Mouse (Mus musculus) midbrain, embryonic 16.5 days (tissue): ENCODE results near the gene Hist1h1t. TPM values are rescaled to one million over a fixed set of nuclear protein-coding genes. Genes with fewer than 3 reads are reported as not detected.

Experiments used
- ATAC-seq: fragments of 200-750 bp; cut with Nextera tagmentation; 2 replicates; pipeline ENCODE4 v1.8.0; 2017; ENCODE audit warnings: moderate TSS enrichment
- H3K27ac ChIP-seq: fragments of 300-500 bp; sonication (generic); 2 replicates; pipeline ENCODE4 v1.5.1; 2014; ENCODE audit warnings: mild to moderate bottlenecking, low read length, mixed read lengths
- H3K27me3 ChIP-seq: fragments of 300-500 bp; sonication (generic); 2 replicates; pipeline ENCODE4 v1.6.1; 2014; ENCODE audit warnings: low read depth, low read length, mixed read lengths; ENCODE audit not compliant: control insufficient read depth, insufficient read depth
- H3K36me3 ChIP-seq: fragments of 300-500 bp; sonication (generic); 2 replicates; pipeline ENCODE4 v1.6.1; 2014; ENCODE audit warnings: mild to moderate bottlenecking, low read length, moderate library complexity, mixed read lengths; ENCODE audit not compliant: control insufficient read depth, insufficient read depth
- H3K4me1 ChIP-seq: fragments of 300-500 bp; sonication (generic); 2 replicates; pipeline ENCODE4 v1.6.1; 2014; ENCODE audit warnings: mild to moderate bottlenecking, low read length, mixed read lengths; ENCODE audit not compliant: control insufficient read depth, insufficient read depth
- H3K4me2 ChIP-seq: fragments of 300-500 bp; sonication (generic); 2 replicates; pipeline ENCODE4 v1.6.1; 2014; ENCODE audit warnings: mild to moderate bottlenecking, low read length, mixed read lengths
- H3K4me3 ChIP-seq: fragments of 300-500 bp; sonication (generic); 2 replicates; pipeline ENCODE4 v1.5.1; 2014; ENCODE audit warnings: low read depth, mild to moderate bottlenecking, low read length, moderate library complexity, mixed read lengths
- H3K9ac ChIP-seq: fragments of 300-500 bp; sonication (generic); 2 replicates; pipeline ENCODE4 v1.6.1; 2014; ENCODE audit warnings: low read depth, low read length, mixed read lengths
- H3K9me3 ChIP-seq: fragments of 300-500 bp; sonication (generic); replicated peaks from 2 replicates; pipeline ENCODE4 v1.6.1; 2014; ENCODE audit warnings: mild to moderate bottlenecking, low read length, mixed read lengths; ENCODE audit not compliant: control insufficient read depth, poor library complexity, severe bottlenecking
- WGBS: fragments of 180-500 bp; shearing (Covaris S2); extraction: QIAGEN DNeasy Blood & Tissue Kit; methylation state at CpG from one replicate; pipeline ENCODE4 v1.1.7; 2014; 5-methylcytosine and 5-hydroxymethylcytosine counted together
- polyA plus RNA-seq: library from polyadenylated mRNA; unstranded; fragments of >200 nt; fragmentation: Nextera tagmentation; extraction: Ambion mirVana; gene quantifications from 2 replicates; pipeline ENCODE4 v1.2.1, GENCODE M21; 2015

The Hist1h1t gene
- polyA plus RNA-seq, 1 experiment from 2014 or later = not detected

DNA sequence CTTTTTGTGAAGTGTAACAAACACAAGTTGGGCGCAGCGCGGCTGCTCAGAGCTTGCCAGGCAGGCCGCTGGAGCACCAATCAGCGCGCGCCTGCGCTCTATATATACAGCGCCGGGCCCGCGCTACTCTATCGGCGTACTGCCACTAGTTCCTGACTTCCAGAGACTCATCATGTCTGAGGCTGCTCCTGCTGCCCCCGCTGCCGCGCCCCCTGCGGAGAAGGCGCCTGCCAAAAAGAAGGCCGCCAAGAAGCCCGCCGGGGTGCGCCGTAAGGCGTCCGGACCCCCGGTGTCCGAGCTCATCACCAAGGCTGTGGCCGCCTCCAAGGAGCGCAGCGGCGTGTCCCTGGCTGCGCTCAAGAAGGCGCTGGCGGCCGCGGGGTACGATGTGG is 43.1 kb downstream of the Hist1h1t start, which contains the start of gene Hist1h1c:
TSS of gene Hist1h1c (plus strand) at position 132 of the 392 bp plus-strand sequence.
- H3K4me2 ChIP-seq = peak within 1 kb of the TSS; percentile 95
- peaks cover 17% of the 10 kb centered on the region for H3K4me1 ChIP-seq
- H3K9me3 ChIP-seq = no peaks in the 10 kb centered on the region
- peak within 1 kb of the TSS; percentile 55 for H3K4me3 ChIP-seq
- whole genome bisulfite sequencing = under 1% methylated on average over 29 of the region's 38 CpGs
- no peaks in the 10 kb centered on the region for H3K27me3 ChIP-seq
- no peaks in the 10 kb centered on the region for H3K36me3 ChIP-seq
- peak; percentile 95 for ATAC-seq
- peak within 1 kb of the TSS; percentile 56 for H3K27ac ChIP-seq
- H3K9ac ChIP-seq = peak within 1 kb of the TSS; percentile 60

DNA sequence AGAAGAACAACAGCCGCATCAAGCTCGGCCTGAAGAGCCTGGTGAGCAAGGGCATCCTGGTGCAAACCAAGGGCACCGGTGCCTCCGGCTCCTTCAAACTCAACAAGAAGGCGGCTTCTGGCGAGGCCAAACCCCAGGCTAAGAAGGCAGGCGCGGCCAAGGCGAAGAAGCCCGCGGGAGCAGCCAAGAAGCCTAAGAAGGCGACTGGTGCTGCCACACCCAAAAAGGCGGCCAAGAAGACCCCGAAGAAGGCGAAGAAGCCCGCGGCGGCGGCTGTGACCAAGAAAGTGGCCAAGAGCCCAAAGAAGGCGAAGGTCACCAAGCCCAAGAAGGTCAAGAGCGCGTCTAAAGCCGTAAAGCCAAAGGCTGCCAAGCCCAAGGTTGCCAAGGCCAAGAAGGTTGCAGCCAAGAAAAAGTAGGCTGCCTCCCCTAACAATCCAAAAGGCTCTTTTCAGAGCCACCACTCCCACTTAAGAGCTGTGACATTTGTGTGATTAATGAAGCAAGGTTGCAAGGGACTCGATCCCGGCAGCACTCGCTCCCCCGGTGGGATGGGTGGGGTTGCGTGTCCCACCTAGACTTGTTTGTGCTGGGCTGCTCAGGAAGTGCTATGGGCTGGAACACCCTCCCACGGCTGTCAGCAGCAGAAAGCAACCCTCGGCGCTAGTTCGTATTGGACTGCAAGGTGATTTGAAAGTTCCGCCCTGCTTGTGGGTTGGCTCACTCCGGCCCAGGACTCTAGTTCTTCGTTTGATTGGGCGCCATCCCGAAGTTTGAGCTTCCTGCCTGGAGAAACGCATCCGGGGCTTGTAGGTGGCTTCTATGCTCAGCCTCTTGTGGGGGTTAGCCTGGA is 43.7 kb downstream of the Hist1h1t start:
- Histone ChIP-seq H3K9ac (peak overlapping the region; percentile 60), H3K4me2 (peak overlapping the region; percentile 95), H3K27me3 (no peaks in the 10 kb centered on the region), H3K4me3 (peak overlapping the region; percentile 55), H3K27ac (peak overlapping the region; percentile 56), H3K9me3 (no peaks in the 10 kb centered on the region), H3K4me1 (peaks cover 17% of the 10 kb centered on the region), H3K36me3 (no peaks in the 10 kb centered on the region)
- ATAC-seq = peak; percentile 93
- WGBS = under 1% methylated on average over 39 of the region's 39 CpGs

DNA sequence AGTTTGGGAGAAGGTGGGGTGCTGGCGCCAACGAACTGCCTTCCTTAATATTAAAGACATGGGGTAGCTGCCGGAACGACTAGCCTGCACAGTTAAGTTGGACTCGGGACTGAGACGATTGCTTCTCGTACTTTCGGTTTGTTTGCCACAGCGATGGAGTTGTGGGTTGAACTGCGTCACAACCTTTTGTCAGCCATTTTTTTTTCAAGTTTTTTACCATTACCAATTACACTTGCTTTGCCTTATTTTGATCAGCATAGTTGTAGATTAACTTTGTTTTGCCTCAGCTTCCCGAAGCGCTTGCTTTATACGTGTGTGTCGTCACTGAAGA is 44.3 kb downstream of the Hist1h1t start:
- no peak for ATAC-seq
- Histone ChIP-seq H3K9me3 (no peaks in the 10 kb centered on the region), H3K4me1 (peaks cover 17% of the 10 kb centered on the region), H3K4me2 (peak overlapping the region; percentile 95), H3K4me3 (peak overlapping the region; percentile 55), H3K9ac (peak overlapping the region; percentile 45; the same call in 1 of the 2 replicates), H3K36me3 (no peaks in the 10 kb centered on the region), H3K27ac (peak overlapping the region; percentile 56), H3K27me3 (no peaks in the 10 kb centered on the region)
- WGBS = under 1% methylated on average over 14 of the region's 14 CpGs

DNA sequence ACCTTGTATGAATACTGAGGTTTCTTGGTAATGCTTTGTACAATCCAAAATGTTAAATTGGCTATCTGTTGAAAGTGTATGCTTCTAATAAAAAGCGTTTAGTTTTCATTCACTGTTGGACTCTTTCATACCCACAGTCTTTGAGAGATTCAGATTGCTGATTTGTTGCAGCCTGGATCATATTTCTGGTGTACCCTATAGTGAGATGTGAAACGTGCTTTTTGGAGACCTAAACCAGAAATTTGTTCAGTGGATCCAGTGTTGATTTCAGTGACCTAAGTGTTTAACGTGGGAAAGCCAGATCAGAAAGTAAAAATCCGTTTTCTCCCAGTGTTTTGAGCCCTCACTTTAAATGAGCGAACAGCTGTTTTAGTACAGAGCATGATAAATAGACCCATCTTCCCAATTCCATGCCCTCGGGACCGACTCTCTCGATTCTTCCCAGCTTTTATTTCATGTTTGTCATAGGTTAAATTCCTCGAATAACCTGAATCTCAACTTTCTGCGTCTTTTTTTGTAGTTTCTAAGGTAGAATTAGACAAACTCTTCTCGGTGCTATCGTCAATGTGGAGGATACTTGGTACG is 44.7 kb downstream of the Hist1h1t start:
- peaks cover 17% of the 10 kb centered on the region for H3K4me1 ChIP-seq
- no peak for ATAC-seq
- no peaks in the 10 kb centered on the region for H3K27me3 ChIP-seq
- peak overlapping the region; percentile 95 for H3K4me2 ChIP-seq
- WGBS = 41% methylated on average over 13 of the region's 13 CpGs
- H3K4me3 ChIP-seq = peak overlapping the region; percentile 55
- H3K9me3 ChIP-seq = no peaks in the 10 kb centered on the region
- H3K9ac ChIP-seq = peak overlapping the region; percentile 45; the same call in 1 of the 2 replicates
- H3K27ac ChIP-seq = peak overlapping the region; percentile 56
- no peaks in the 10 kb centered on the region for H3K36me3 ChIP-seq

DNA sequence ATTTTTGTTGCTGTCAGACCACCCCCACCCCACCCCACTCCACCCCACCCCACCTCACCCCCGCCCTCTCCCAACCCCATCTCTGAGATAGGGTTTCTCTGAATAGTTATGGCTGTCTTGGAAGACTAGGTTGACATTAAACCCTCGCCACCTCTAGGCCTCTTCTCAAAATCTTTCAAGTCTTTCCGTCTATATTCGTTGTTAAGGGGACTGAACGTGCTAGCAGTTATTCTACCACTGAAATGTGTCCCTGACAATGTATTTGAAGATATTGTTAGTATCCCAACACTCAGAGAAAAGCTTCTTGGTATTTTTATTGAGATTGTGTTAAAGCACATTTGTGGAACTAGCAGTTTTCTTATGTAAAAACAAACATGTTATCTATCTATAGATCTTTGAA is 45.3 kb downstream of the Hist1h1t start:
- no peak overlapping the region for H3K9ac ChIP-seq
- H3K4me2 ChIP-seq = no peak overlapping the region
- H3K4me1 ChIP-seq = peaks cover 17% of the 10 kb centered on the region
- H3K9me3 ChIP-seq = no peaks in the 10 kb centered on the region
- no peaks in the 10 kb centered on the region for H3K27me3 ChIP-seq
- ATAC-seq = no peak
- H3K4me3 ChIP-seq = no peak overlapping the region
- 60% methylated on average over 5 of the region's 5 CpGs for WGBS
- H3K36me3 ChIP-seq = no peaks in the 10 kb centered on the region
- H3K27ac ChIP-seq = no peak overlapping the region

DNA sequence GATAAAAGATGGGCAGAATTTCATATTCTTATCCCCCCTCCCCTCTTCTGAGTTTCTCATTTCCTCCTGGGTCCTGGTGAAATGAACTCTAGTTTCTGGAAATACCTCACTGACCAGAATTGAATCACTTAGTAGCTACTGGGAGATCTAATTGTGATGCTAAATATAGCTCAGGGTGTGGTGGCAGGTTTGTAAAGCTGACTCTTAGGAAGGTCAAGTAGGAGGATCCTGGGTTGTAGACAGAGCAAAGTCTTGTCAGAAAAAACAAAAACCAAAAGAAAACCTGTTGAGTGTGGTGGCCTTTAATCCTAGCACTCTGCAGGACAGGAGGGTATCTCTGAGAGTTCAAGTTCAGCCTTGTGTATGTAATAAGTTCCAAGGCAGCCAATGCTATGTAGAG is 46.4 kb downstream of the Hist1h1t start:
- H3K27me3 ChIP-seq = no peaks in the 10 kb centered on the region
- no peak overlapping the region for H3K27ac ChIP-seq
- no peaks in the 10 kb centered on the region for H3K9me3 ChIP-seq
- peaks cover 17% of the 10 kb centered on the region for H3K4me1 ChIP-seq
- H3K9ac ChIP-seq = no peak overlapping the region
- no peak for ATAC-seq
- H3K36me3 ChIP-seq = no peaks in the 10 kb centered on the region
- H3K4me2 ChIP-seq = no peak overlapping the region
- H3K4me3 ChIP-seq = no peak overlapping the region

DNA sequence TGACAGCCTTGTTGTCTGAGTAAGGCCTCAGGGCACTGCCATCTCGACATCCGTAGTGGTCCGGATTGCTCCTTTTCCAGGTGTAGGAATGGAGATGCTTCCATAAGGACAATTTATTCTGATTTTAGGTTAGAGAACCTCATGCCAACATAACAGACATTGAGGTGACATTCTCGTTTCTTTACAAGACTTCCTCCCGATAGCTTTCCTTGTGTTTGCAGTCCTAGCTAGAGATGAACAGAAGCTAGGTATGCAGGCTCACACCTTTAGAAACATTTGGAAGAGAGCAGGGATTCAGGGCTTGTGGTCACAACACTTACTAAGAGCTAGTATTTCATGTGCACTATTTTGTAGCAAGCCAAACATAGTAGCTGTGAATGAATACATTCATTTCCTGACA is 47.6 kb downstream of the Hist1h1t start:
- H3K27me3 ChIP-seq = no peaks in the 10 kb centered on the region
- no peak overlapping the region for H3K4me2 ChIP-seq
- H3K4me1 ChIP-seq = peaks cover 22% of the 10 kb centered on the region
- no peak overlapping the region for H3K9ac ChIP-seq
- 82% methylated on average over 5 of the region's 5 CpGs for WGBS
- no peaks in the 10 kb centered on the region for H3K36me3 ChIP-seq
- H3K4me3 ChIP-seq = no peak overlapping the region
- H3K27ac ChIP-seq = no peak overlapping the region
- H3K9me3 ChIP-seq = no peaks in the 10 kb centered on the region
- ATAC-seq = no peak

DNA sequence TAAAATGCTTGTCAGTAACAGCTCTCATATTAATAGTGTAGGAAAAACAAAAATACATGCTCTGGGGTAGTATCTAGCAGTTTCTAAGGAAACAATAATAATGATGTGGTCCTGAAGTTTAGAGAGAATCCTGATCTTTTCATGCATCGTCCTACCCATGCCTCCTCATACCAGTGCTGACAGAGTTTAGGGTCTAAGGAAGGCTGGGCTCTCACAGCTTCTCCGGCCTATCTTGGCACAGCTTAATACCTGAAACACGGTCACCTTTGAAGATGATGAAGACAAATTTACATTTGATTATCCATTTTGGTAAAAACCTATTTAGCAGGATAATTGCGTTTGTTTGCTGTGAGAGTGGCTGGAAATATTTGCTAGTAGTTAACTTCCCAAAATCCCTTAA is 48.3 kb downstream of the Hist1h1t start:
- Histone ChIP-seq H3K27ac (no peak overlapping the region), H3K9me3 (no peaks in the 10 kb centered on the region), H3K9ac (no peak overlapping the region), H3K36me3 (no peaks in the 10 kb centered on the region), H3K4me1 (peaks cover 20% of the 10 kb centered on the region), H3K4me3 (no peak overlapping the region), H3K4me2 (no peak overlapping the region), H3K27me3 (no peaks in the 10 kb centered on the region)
- ATAC-seq = no peak
- WGBS = 39% methylated on average over 4 of the region's 4 CpGs
